Mouse (Mus musculus) spleen, adult 18-20 months (tissue): ENCODE measurements around the gene Olfr684.

Source experiments
- DNase-seq, 2 experiments: peaks; one replicate each; pipeline ENCODE4 v3.0.0; 2022; ENCODE audit warnings: mixed read lengths in 2 of 2

The Olfr684 gene

DNA sequence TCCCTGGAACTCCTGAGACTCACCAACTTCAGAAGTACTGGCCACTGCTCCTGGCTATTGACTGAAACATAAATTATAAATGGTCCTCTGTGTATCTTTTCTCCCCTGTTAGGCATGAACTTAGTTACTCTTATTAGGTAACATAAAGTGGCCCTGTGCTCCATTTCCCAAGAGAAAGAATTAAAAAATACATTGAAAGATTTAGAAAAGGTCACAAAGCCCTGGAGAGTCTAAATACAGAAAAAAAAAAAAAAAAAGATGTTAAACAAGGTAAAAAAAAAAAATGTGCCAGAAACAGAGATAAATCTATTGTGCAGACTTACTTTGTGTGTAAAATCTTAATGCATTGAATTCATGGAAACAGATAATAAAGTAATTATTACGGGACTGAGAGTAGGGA is at the start of gene Olfr684:
Gene Olfr684, minus strand, starts transcription at position 101 of the 400 bp plus-strand sequence.
- no peak for DNase-seq

DNA sequence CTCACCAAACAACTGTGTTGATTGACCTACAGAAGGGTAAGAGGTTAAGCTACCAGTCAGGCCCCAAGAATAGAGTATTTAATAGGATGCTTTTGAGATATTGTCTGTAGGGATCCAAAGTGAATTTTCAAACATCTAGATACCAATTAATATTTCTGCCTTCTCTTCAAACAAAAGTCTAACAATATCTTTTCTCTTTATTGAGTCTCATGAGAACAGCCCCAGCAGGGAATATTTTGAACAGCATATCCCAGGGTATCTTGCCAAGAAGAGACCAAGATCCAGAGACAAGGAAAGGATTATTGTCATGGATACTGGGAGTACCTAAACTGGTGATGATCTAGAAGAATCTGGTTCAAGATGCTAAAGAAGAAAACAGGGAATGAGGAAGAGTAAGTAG is 43.9 kb upstream of the Olfr684 start, which contains the start of gene Olfr686:
Gene Olfr686, minus strand, starts transcription at position 101 of the 400 bp plus-strand sequence.
- no peak for DNase-seq

DNA sequence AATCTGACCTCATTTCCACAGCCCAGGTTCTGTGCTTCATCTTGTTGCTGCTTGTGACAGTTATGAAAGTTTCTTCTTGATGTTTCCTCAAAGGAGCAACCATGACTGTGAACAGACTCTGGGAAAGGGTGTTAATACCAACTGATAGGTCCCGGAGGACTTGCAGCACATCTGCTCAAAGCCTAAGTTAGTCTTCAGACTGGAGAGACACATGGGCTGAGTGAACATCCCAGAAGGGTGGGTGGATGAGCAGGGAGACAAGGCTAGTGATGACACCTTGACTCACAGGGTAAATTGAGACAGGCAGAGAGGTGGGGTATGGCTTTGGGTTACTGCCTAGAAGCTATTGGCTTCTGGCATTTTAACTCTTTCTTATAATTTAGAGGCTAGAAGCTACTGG is 22.5 kb upstream of the Olfr684 start, which contains the start of gene Olfr685:
Gene Olfr685, minus strand, starts transcription at position 101 of the 400 bp plus-strand sequence.
- no peak for DNase-seq

- no peak for DNase-seq
These were observed 7.3 kb upstream of the Olfr684 start for GRCm38 (mm10) chr7:105170773-105171172.

- no peak for DNase-seq
These were observed 16.5 kb downstream of the Olfr684 start, which contains the start of gene Olfr683 for GRCm38 (mm10) chr7:105146912-105147311. Gene Olfr683 (minus strand): TSS chr7:105147012.

DNA sequence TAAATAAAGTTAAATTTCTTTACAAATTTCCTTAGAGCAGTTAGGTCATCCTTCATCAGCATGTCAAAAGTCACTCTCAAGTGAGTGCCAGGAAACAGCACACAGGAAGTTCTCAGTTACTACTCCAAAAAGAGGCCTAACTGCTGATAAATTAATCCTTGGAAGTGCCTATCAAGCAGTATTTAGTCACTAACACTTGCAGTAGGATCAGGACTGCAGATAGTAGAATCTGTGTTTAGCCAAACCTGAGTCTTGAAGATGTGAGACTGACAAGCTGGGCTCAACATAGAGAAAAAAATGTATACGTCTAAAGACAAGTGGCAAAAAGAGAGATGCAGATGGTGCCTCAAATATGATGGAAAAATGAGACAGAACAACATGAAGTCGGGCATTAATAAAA is 22.2 kb downstream of the Olfr684 start:
- no peak for DNase-seq

DNA sequence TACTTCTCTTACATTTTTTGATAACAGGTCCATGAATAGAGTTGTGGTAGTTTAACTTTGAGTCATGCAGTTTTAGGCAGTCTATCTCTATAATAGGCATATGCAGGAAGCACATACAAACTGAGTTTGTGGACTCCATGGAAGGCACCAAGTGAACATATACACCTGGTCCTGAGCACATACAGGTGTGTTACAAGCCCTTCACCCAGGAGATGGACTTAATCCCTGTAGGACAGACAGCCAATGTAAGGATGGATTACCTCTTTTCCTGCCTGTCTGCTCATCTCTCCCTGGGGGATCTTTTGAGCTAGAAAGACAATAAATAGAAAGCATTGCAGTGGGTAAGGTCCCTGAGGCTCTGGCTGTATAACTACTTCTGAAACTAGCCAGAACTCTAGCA is 46.9 kb downstream of the Olfr684 start, which contains the start of gene Olfr681:
Gene Olfr681, plus strand, starts transcription at position 301 of the 400 bp plus-strand sequence.
- DNase-seq = no peak
